Mouse (Mus musculus): ENCODE data around the gene Abcc12.

- no peak for TF ChIP-seq POLR2A (IDR thresholded peaks at IDR 0.05; ENCODE audit: insufficient read depth, low read depth, low read length)
- no peak for TF ChIP-seq CTCF (IDR thresholded peaks at IDR 0.05; ENCODE audit: insufficient read depth, low read depth, low read length)
Observed at GRCm38 (mm10) chr8:86438133-86438982, 142.1 kb downstream of the Abcc12 start.

All from olfactory bulb, adult 2 months (tissue).